Mouse (Mus musculus): Measurements from ENCODE around the gene Klhdc9.

Gene Klhdc9

DNA sequence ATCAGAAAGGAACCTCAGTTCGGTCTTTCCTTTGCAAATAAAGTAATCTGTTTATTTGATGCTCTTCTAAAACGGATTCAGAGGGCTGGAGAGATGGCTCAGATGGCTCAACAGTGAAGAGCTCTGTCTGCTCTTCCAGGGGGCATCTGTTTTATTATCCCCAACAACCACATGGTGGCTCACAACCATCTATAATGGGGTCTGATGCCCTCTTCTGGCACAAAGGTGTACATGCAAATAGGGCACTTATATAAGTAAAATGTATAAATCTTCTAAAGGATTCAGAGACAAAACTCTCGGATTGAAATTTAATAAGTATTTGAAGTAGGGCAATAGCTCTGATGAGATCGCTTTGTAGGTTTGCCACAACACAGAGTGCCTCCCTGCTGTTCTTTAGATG lies 2.2 kb downstream of the Klhdc9 start:
- in situ Hi-C loops (cut with MboI, MseI): loop anchor here (5.0 kb wide), 1 partner anchor 41 kb away; no protein-coding TSS in a partner anchor

DNA sequence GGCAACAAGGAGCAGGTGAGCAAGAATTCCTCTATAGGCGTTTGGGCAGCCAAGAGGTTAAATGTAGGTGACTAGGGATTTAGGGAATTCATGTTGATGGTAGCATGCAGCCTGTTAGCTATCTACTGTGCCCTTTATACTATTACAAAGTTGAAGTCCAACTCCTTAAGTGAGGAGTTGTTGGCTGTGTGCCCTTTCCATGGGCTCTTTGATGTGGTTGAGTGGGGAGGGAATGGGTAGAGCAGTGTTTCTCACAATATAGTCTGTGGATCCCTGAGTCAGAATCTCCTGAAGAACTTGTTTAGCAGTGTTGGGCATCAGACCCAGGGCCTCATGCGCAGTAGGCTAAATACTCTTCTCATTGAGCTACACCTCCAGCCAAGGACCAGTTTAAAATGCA lies 3.8 kb downstream of the Klhdc9 start:
- in situ Hi-C loops (cut with MboI, MseI): loop anchor here (5.0 kb wide), 1 partner anchor 40 kb away; no protein-coding TSS in a partner anchor

DNA sequence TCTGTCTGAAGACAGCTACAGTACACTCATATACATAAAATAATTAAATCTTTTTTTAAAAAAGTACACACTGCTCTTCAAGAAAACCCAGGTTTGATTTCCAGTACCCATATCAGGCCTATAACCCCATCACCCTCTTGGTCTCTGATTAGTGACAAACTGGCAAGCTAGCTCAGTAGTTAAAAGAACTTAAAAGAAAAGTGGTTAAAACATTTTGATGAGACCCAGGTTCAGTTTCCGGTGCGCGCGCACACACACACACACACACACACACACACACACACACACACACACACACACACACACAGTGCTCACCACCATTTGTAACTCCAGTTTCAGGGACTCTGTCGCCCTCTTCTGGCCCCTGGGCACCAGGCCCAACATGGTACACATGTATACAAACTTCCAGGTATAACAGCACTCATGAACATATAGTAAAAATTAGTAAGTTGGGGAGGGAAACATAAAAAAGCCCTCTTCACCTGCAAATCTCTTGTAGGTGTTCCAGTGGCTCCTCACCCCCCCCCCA lies 4.7 kb downstream of the Klhdc9 start:
- in situ Hi-C loops (cut with MboI, MseI): loop anchor here (5.0 kb wide), 1 partner anchor 39 kb away; no protein-coding TSS in a partner anchor

DNA sequence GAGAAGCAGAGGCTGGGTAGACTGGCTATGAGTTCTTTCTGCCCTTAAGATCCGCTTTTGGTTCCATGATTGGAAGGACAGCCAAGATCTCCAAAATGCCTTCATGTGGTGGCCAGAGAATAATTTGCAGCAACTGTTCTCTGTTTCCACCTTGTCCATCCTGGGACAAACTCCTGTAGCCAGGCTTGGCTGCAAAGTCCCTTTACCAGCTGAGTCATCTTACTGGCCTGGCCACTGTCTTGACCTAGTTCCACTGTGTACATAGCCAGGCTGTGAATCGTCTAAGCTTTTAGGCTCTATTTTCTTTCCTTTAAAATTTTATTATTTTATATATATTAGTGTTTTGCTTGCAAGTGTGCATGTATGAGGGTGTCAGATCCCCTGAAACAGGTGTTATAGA lies 11.4 kb downstream of the Klhdc9 start:
- in situ Hi-C loops (cut with MboI, MseI): no loop called here

DNA sequence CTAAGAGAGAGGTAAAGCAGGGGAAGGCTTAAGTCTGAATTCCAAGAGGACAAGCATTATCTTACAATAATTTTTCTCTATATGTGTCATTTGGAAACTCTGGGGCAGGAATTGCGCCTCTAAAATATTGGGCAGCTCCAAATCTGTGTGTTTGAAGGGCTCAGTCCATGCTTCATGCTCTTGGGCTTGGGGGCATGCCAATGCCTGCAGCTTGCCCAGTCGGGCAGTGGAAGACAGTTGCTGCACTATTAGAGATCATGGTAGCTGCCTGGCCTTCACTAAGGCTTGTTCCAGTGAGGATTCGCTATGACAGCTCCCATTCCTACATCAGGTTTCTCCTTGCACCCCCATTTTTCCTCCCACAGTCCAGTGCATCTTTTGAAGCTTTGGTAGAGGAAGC lies 11.9 kb downstream of the Klhdc9 start:
- in situ Hi-C loops (cut with MboI, MseI): no loop called here

DNA sequence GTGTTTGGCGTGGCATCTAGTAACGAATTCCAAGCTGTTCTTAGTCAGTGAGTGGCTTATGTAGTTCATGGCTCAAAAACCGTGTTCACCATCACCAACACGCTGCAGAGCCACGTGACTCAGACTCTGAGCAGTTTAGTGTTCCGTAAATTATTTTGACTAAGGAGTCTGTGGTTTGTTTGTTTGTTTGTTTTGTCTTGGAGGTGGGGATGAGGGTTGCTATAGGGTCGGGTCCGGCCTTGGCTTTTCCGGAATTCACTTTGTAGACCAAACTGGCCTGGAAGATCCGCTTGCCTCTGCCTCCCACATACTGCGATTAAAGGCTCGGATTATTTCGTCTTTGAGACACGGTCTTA lies 14.5 kb downstream of the Klhdc9 start:
- in situ Hi-C loops (cut with MboI, MseI): no loop called here

DNA sequence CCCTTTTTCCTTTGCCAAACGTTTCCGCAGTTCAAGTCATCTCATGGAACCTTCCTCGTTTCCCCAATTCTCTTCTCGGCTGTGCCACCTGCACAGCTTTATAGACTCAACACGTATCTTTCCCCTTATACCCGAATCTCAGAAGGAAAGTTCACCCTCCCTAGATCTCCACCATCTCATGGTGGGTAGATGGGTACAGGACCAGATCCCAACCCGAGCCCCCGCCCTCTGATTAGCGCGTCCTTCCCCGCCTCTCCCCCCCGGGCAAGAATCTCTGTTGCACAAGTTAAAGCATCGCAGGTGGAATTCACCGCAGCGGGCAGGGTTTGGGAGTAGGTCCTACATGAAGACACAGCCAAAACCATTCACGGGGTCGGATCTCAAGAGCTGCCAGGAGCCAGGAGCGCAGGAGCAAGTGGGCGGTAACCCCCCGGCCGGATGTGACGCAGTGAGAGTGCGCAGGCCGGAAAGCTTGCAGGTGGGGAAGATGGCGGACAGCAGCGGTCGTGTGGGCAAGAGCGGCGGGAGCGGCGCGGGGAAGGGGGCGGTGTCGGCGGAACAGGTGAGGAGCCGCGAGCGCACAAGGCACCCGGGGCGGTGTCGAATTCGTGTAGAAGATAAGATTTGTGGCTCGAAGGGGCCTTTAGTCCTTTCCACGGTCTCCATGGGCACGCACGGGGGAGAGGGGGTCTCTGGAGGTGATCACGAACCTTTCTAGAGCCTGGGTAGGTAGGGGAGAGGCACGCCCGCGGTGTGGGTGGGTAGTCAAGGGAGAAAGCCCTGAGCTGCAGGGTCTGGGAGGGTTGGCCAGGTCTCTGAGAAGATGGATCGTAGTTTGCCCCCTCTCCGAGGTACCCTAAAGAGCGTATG lies 15.1 kb downstream of the Klhdc9 start, which contains the start of the genes Nit1 and Pfdn2:
Gene Nit1, minus strand, starts transcription at position 422 of the 870 bp plus-strand sequence.
Gene Pfdn2, plus strand, starts transcription at position 446 of the 870 bp plus-strand sequence.
- in situ Hi-C loops (cut with MboI, MseI): no loop called here

DNA sequence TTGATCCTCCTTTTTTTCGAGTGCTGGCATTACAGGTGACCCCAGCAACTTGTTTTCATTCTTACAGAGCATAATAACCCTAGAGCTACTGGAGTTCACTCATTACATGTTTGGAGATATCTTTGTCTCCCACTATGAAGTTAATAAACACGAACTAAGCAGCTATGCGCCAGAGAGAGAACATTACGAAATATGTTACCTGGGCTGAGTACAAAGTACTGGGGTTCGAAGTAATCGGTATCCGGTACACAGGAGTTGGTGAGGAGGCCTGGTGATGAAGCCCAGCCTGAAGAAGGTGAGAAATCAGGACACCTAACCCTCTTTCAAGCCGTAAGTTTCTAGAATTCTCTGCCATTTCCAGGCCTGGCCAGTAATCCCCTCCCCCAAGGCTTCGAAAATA lies 15.9 kb downstream of the Klhdc9 start:
- in situ Hi-C loops (cut with MboI, MseI): no loop called here

DNA sequence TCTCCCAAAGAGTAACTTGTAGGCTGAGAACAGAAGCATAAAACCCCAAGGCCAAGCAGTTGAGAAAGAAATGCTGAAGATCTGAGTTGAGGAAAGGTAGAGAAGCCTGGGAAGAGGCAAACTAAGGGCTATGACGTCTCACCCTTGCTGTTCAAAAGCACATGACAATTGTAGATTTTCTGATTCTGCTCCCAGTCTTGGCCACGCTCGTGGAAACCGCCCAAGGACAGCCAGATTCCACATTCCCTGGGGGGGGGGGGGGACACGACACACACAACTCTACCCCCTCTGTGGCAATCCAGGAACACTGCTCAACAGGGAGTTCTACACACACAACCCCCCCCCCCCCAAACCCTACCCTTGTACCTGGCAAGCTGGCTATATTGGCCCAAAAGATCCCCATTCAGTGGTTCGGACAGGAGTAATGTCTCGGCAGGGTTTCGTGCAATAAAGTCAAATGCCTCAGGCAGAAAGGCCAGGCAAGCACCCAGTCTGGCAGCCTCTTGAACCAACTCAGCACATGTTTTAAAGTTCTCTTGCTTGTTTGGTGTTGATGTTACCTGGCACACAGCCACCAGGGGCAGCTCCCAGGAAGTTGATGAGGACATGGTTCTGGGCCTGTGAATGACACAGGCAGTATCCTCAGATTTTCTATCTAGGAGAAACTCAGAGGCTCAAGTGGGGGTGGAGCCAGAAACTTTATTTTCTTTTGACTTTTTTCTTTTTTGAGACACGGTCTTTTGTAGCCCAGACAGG lies 16.5 kb downstream of the Klhdc9 start:
- in situ Hi-C loops (cut with MboI, MseI): no loop called here

DNA sequence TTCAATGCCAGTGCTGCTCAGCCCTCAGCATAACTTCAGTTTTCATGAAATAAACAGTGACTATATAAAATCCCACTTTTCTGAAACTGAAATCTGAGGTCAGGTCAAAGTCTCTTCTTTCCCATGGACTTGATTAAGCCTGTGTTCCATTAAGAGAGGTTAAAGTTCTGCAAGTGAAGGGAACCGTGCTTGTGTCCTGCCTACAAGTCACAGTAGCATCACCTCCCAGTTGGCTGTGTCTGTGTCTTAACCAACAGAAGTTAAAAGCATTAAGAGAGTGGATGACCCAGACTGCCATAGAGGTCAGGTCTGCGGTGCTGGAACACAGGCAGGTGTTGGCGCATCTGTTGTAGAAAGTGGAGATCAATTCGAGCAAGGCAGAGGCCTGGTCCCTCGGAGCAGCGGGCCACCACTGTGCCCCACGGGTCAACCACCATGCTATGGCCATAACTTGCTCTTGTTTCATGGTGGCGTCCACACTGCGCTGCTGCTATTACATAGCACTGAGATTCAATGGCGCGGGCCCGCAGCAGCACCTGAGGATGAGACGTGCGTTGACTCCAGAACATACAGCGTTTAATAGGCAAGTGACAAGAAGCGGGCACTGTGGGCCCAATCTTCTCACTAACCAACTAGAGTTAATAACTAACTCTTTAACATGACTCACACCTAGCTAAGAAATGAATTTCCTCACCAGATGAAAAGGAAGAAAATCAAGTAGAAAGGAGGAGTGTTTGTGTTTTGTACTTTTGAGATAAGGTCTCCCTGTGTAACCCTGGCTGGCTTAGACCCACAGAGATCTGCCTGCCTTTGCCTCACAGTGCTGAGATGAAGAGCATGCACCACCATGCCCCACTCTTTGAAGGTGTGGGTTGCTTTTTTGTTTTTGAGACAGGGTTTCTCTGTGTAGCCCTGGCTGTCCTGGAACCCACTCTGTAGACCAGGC lies 18.1 kb downstream of the Klhdc9 start:
- in situ Hi-C loops (cut with MboI, MseI): no loop called here

DNA sequence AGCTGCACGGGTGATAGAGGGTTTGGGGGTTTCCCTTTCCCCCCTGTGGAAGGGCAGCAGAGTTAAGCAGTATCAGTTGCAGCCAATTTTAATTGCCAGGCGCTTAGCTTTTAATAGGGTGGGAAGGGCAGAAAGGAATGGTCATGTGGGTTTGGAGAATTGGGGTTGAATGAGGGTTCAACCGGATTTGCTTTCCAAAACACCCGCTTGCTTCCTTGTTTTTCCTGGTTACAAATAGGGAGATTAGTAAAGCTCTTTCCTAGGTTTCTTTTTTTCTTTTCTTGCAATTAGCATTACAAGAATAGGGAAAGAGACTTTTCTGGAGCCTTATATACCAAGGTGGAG lies 30.4 kb downstream of the Klhdc9 start:
- in situ Hi-C loops (cut with MboI, MseI): no loop called here

DNA sequence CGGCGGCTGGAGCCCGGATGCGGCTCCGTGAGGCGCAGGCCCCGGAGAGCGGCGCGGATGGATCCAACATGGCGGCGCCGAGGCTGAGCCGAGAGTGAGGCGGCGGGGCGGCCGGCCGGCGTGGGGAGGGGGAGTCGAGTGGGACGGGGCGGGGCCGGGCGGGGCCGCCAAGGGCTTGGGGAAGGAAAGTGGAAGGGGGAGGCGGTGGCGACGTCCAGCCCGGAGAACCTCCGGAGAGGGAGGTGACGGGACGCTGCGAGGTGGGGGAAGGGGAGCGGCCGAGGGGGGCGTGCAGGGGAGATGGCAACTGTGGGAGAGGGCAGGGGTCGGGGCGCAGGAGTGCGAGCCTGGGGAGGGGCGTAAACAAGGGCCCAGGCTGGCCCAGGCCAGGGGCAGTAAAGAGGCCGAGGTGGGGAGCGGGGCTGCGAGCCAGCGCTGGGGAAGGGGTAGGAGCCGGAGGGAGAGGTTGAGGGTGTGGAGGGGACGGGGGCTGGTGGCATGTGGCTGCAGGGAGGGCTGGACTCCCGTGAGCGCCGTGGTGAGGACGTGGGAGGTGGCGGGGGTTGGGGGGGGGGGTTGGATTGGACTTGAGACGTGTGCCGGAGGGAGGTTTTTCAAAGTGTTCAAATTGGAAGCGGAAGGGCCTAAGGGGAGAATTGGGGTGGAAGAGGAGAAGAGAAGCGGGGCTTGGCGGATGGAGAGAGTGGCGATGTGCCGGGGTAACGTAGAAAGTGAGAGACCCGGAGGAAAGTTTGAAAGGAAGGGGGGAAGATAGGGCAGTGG lies 31.0 kb downstream of the Klhdc9 start:
- in situ Hi-C loops (cut with MboI, MseI): loop anchor here in 1 of 2 experiments (5.0 kb wide), 1 partner anchor 42 kb away; the partner anchor contains the start of gene Usp21

DNA sequence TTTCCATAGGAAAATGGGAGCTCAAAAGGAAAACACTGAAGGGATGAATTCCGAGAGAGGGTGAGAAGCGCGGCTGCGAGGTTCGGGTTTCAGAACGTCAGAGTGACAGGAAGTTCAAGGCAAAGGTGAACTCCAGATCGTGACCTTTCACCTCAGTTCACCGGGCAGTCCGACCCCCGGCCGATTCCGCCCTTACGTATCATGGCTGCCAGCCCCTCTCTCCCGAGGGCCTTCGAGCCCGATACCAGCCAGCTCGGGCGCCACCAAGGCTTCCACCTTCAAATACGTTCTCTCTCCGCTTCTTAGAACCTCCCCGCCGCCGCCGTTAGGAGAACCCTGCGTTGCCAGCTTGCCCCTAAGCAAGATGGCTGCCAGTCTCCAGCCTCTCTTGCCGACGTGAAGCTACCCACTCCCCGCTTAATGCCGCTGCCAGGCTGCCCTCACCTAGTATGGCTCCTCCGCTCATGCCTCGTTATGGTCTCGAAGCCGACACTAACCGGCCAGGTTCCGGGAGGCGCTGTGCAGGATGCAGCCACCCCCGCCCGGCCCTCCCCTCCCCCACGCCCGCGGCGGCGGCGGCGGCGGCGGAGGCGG lies 31.7 kb downstream of the Klhdc9 start, which contains the start of gene Dedd:
Gene Dedd, plus strand, starts transcription at position 307 of the 594 bp plus-strand sequence.
- in situ Hi-C loops (cut with MboI, MseI): loop anchor here in 1 of 2 experiments (5.0 kb wide), 1 partner anchor 42 kb away; the partner anchor contains the start of gene Usp21

DNA sequence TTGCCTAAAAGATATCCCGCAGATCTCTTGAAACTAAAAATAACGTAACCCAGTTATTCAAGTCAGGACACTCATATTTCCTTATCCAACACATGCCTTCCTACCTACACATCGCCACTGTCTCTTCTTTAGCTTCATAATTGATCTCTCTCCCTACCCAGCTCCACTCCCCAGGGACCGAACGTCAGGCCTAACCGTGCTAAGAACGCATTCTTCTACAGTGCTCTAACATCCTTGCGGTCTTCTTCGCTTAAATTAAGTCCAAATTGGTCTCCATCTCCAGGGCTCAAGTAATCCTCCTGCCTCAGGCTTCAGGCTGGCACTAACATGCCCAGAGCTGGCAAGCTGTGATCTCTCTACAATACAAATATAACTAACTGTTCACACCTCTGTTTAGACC lies 32.4 kb downstream of the Klhdc9 start:
- in situ Hi-C loops (cut with MboI, MseI): loop anchor here in 1 of 2 experiments (5.0 kb wide), 1 partner anchor 41 kb away; the partner anchor contains the start of gene Usp21

DNA sequence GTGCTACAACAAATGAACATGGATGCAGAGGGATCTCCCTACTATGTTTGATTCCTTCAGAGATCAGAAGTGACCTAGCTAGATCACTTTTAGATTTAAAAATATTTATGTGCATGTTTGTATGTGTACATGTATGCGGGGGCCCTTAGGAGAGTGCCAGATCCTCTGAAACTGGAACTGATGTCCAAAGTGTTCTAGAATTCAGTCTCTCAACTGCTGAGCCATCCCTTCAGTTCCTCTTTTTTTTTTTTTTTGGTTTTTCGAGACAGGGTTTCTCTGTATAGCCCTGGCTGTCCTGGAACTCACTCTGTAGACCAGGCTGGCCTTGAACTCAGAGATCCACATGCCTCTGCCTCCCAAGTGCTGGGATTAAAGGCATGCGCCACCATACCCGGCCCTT lies 34.0 kb downstream of the Klhdc9 start:
- in situ Hi-C loops (cut with MboI, MseI): loop anchor here in 1 of 2 experiments (5.0 kb wide), 1 partner anchor 39 kb away; the partner anchor contains the start of gene Usp21

DNA sequence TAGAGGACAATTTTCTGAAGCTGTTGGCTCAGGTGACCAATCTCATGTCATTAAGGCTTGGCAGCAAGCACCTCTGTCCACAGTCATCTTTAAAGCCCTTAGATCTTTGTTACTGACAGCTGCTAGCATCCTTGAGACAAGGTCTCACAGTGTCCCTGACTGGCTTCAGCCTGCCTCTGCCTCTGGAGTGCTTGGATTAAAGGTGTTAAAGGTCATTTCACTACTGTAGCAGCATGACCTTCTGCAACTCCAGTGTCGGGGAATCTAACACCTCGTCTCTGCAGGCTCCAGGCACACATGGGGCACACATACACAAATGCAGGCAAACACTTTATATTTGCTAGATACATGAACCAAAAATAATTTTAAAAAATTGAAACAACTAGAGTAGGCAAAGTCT lies 35.0 kb downstream of the Klhdc9 start:
- in situ Hi-C loops (cut with MboI, MseI): loop anchor here in 1 of 2 experiments (5.0 kb wide), 1 partner anchor 38 kb away; the partner anchor contains the start of gene Usp21

DNA sequence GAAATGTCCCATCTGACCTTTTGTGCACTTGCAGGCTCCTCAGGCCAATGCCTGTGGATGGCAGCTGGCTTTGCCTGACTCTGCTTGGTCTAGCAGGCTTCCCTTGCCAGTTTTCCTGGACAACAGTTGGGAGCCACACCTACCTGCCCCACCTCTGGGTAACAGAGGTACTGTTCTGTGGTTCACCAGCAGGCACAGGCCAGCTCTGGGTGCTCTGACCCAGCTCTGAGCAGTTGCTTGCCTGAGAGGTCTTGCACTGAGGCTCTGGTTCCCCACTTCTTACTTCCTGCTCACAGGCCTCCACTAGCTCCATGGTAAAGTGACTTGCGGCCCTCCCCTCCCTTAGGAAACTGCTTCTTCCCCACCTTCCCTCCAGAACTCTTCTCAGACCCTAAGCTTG lies 38.6 kb downstream of the Klhdc9 start:
- in situ Hi-C loops (cut with MboI, MseI): no loop called here

DNA sequence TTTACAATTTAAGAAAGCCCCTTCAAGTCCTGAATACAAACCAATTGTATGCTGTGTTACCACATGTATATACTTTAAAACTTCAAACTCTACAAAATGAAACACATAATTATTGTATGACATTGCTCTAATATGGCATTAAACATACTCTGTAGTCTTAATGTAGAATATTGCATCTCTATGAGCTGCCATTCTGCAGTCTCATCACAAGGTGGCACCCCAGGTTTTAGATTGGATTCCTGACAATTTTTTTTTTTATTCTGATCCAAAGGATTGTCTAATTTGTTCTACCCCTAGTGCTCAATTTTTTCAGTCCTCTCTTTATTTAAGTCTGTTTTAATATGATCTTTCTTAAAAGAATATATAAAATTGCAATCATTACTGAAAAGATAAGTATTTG lies 39.2 kb downstream of the Klhdc9 start:
- in situ Hi-C loops (cut with MboI, MseI): no loop called here

DNA sequence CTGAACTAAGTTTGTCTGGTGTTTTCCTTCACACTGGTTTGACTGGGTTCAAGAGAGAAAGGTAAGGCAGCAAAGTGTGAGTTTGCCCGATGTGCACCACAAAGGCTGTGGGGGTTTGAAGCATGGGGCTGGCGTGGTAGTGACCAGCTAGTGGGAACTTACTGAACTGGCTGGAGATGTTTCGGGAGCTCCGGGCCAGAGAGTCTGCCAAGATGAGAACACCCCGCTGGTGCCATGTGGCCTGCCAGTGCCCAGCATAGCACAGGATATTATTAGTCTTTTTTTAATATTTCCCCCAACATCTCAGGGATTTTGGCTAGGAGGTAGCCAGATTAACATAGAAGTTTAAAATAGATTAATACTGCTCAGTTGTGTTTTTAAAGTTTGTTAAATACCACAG lies 40.4 kb downstream of the Klhdc9 start:
- in situ Hi-C loops (cut with MboI, MseI): no loop called here
